Mouse (Mus musculus): ENCODE data around the gene Bach2. TPM values are rescaled to one million over a fixed set of nuclear protein-coding genes. Genes with fewer than 3 reads are reported as not detected.

Gene Bach2
- polyA plus RNA-seq, 1 experiment from 2014 or later, result 4.4 TPM

- DNase-seq (ENCODE audit: low read depth, low spot score) (no peak), ATAC-seq (no peak)
- ChIA-PET CTCF (interaction anchor here (1.3 to 2.0 kb wide), 3 partner anchors 12 to 17 kb away, joined by 3 to 7 read pairs (median 4); no protein-coding TSS in a partner anchor), POLR2A (no interaction called here)
- H3K27me3 ChIP-seq, result no peaks in the 10 kb centered on the region
- no peak for TF ChIP-seq CTCF (IDR thresholded peaks at IDR 0.05)
- in situ Hi-C loops (cut with MboI; ENCODE audit: low pct_unique_long_range_greater_than_20kb), result no loop called here
Observed at GRCm38 (mm10) chr4:32365144-32365907, 126.7 kb downstream of the Bach2 start.

- POLR2A ChIA-PET, result no interaction called here
- in situ Hi-C loops (cut with MboI; ENCODE audit: low pct_unique_long_range_greater_than_20kb), result no loop called here
Observed at GRCm38 (mm10) chr4:32366176-32366575, 127.6 kb downstream of the Bach2 start.

GRCm38 (mm10) chr4:32368345-32368744 lies 129.7 kb downstream of the Bach2 start:
- no peaks in the 10 kb centered on the region for H3K27me3 ChIP-seq
- no peak for DNase-seq (ENCODE audit: low read depth, low spot score)
- POLR2A ChIA-PET, result no interaction called here
- CTCF ChIA-PET, result no interaction called here
- ATAC-seq, result no peak
- in situ Hi-C loops (cut with MboI; ENCODE audit: low pct_unique_long_range_greater_than_20kb), result no loop called here
- TF ChIP-seq CTCF (IDR thresholded peaks at IDR 0.05), result no peak

More at GRCm38 (mm10) chr4:32366176-32366575, 127.6 kb downstream of the Bach2 start:
- DNase-seq (ENCODE audit: low read depth, low spot score) (no peak), ATAC-seq (peak; percentile 86)
- no peaks in the 10 kb centered on the region for H3K27me3 ChIP-seq
- no peak for TF ChIP-seq CTCF (IDR thresholded peaks at IDR 0.05)
- CTCF ChIA-PET, result interaction anchor here (1.3 kb wide), 1 partner anchor 13 kb away, joined by 4 read pairs; no protein-coding TSS in a partner anchor

- ATAC-seq, result no peak
- no peaks in the 10 kb centered on the region for H3K27me3 ChIP-seq
- DNase-seq (ENCODE audit: low read depth, low spot score), result no peak
- TF ChIP-seq CTCF (IDR thresholded peaks at IDR 0.05), result no peak
- ChIA-PET CTCF (no interaction called here), POLR2A (no interaction called here)
- in situ Hi-C loops (cut with MboI; ENCODE audit: low pct_unique_long_range_greater_than_20kb), result no loop called here
Observed at GRCm38 (mm10) chr4:32373085-32373484, 134.5 kb downstream of the Bach2 start.

GRCm38 (mm10) chr4:32373527-32373926 lies 134.9 kb downstream of the Bach2 start:
- in situ Hi-C loops (cut with MboI; ENCODE audit: low pct_unique_long_range_greater_than_20kb), result no loop called here
- H3K27me3 ChIP-seq, result no peaks in the 10 kb centered on the region
- ChIA-PET POLR2A (no interaction called here), CTCF (no interaction called here)
- TF ChIP-seq CTCF (IDR thresholded peaks at IDR 0.05), result no peak
- no peak for ATAC-seq
- no peak for DNase-seq (ENCODE audit: low read depth, low spot score)

- no peaks in the 10 kb centered on the region for H3K27me3 ChIP-seq
- in situ Hi-C loops (cut with MboI; ENCODE audit: low pct_unique_long_range_greater_than_20kb), result no loop called here
- TF ChIP-seq CTCF (IDR thresholded peaks at IDR 0.05), result no peak
- DNase-seq (ENCODE audit: low read depth, low spot score) (no peak), ATAC-seq (no peak)
- ChIA-PET CTCF (no interaction called here), POLR2A (no interaction called here)
Observed at GRCm38 (mm10) chr4:32374751-32375582, 136.4 kb downstream of the Bach2 start.

- no peak for TF ChIP-seq CTCF (IDR thresholded peaks at IDR 0.05)
- in situ Hi-C loops (cut with MboI; ENCODE audit: low pct_unique_long_range_greater_than_20kb), result no loop called here
- DNase-seq (ENCODE audit: low read depth, low spot score) (no peak), ATAC-seq (no peak)
- POLR2A ChIA-PET, result interaction anchor here (1.2 kb wide), 1 partner anchor 118 kb away, joined by 3 read pairs; no protein-coding TSS in a partner anchor
- no peaks in the 10 kb centered on the region for H3K27me3 ChIP-seq
- CTCF ChIA-PET, result interaction anchor here (1.2 kb wide), 1 partner anchor 30 kb away, joined by 3 read pairs; no protein-coding TSS in a partner anchor
Observed at GRCm38 (mm10) chr4:32375721-32376526, 137.3 kb downstream of the Bach2 start.

GRCm38 (mm10) chr4:32376527-32376948 lies 137.9 kb downstream of the Bach2 start:
- no peaks in the 10 kb centered on the region for H3K27me3 ChIP-seq
- ChIA-PET CTCF (interaction anchor here (1.0 to 1.2 kb wide), 3 partner anchors 12 to 29 kb away, joined by 3 read pairs; no protein-coding TSS in a partner anchor), POLR2A (interaction anchor here (1.2 kb wide), 1 partner anchor 119 kb away, joined by 3 read pairs; no protein-coding TSS in a partner anchor)
- ATAC-seq (no peak), DNase-seq (ENCODE audit: low read depth, low spot score) (no peak)
- in situ Hi-C loops (cut with MboI; ENCODE audit: low pct_unique_long_range_greater_than_20kb), result no loop called here
- no peak for TF ChIP-seq CTCF (IDR thresholded peaks at IDR 0.05)

GRCm38 (mm10) chr4:32379140-32379539 lies 140.5 kb downstream of the Bach2 start:
- POLR2A ChIA-PET, result no interaction called here
- in situ Hi-C loops (cut with MboI; ENCODE audit: low pct_unique_long_range_greater_than_20kb), result no loop called here
- no peak for TF ChIP-seq CTCF (IDR thresholded peaks at IDR 0.05)
- no peak for DNase-seq (ENCODE audit: low read depth, low spot score)
- CTCF ChIA-PET, result interaction anchor here (1.5 kb wide), 1 partner anchor 13 kb away, joined by 4 read pairs; no protein-coding TSS in a partner anchor
- no peaks in the 10 kb centered on the region for H3K27me3 ChIP-seq
- ATAC-seq, result no peak

Measured in Patski (cell line).